Mouse (Mus musculus): Measurements from ENCODE around the gene Krtap4-16. TPM values are rescaled to one million over a fixed set of nuclear protein-coding genes. Genes with fewer than 3 reads are reported as not detected.

Krtap4-16 gene
- total and polyA plus RNA-seq, 2 experiments from 2014 or later, result not detected

Other genes starting within 250 kb of the Krtap4-16 start
Only the 30 nearest of the 38 such genes appear.
- gene Krtap4-7, start 207.5 kb downstream of the Krtap4-16 start, total RNA-seq (2014; rRNA removed), result not detected in 2 replicates
- gene Krtap4-7, start 207.5 kb downstream of the Krtap4-16 start, polyA plus RNA-seq (2015; fragmentation: Nextera tagmentation; extraction: Ambion mirVana), result not detected in 2 replicates
- not detected in 2 replicates for gene Gm11555, start 201.4 kb downstream of the Krtap4-16 start, total RNA-seq (2014; rRNA removed)
- gene Gm11555, start 201.4 kb downstream of the Krtap4-16 start, polyA plus RNA-seq (2015; fragmentation: Nextera tagmentation; extraction: Ambion mirVana), result not detected in 2 replicates
- gene Gm11563, start 192.6 kb downstream of the Krtap4-16 start, total RNA-seq (2014; rRNA removed), result not detected in 2 replicates
- gene Gm11563, start 192.6 kb downstream of the Krtap4-16 start, polyA plus RNA-seq (2015; fragmentation: Nextera tagmentation; extraction: Ambion mirVana), result not detected in 2 replicates
- gene Krtap4-6, start 185.6 kb downstream of the Krtap4-16 start, total RNA-seq (2014; rRNA removed), result not detected in 2 replicates
- gene Krtap4-6, start 185.6 kb downstream of the Krtap4-16 start, polyA plus RNA-seq (2015; fragmentation: Nextera tagmentation; extraction: Ambion mirVana), result not detected in 2 replicates
- not detected in 2 replicates for gene Gm14190, start 160.9 kb downstream of the Krtap4-16 start, total RNA-seq (2014; rRNA removed)
- gene Gm14190, start 160.9 kb downstream of the Krtap4-16 start, polyA plus RNA-seq (2015; fragmentation: Nextera tagmentation; extraction: Ambion mirVana), result not detected in 2 replicates
- gene Gm14180, start 117.3 kb downstream of the Krtap4-16 start, total RNA-seq (2014; rRNA removed), result not detected in 2 replicates
- not detected in 2 replicates for gene Gm14180, start 117.3 kb downstream of the Krtap4-16 start, polyA plus RNA-seq (2015; fragmentation: Nextera tagmentation; extraction: Ambion mirVana)
- gene Gm11595, start 78.7 kb downstream of the Krtap4-16 start, total RNA-seq (2014; rRNA removed), result not detected in 2 replicates
- not detected in 2 replicates for gene Gm11595, start 78.7 kb downstream of the Krtap4-16 start, polyA plus RNA-seq (2015; fragmentation: Nextera tagmentation; extraction: Ambion mirVana)
- not detected in 2 replicates for gene Krtap4-8, start 70.9 kb downstream of the Krtap4-16 start, total RNA-seq (2014; rRNA removed)
- not detected in 2 replicates for gene Krtap4-8, start 70.9 kb downstream of the Krtap4-16 start, polyA plus RNA-seq (2015; fragmentation: Nextera tagmentation; extraction: Ambion mirVana)
- not detected in 2 replicates for gene Krtap4-9, start 66.4 kb downstream of the Krtap4-16 start, total RNA-seq (2014; rRNA removed)
- not detected in 2 replicates for gene Krtap4-9, start 66.4 kb downstream of the Krtap4-16 start, polyA plus RNA-seq (2015; fragmentation: Nextera tagmentation; extraction: Ambion mirVana)
- not detected in 2 replicates for gene Gm11596, start 58.1 kb downstream of the Krtap4-16 start, total RNA-seq (2014; rRNA removed)
- not detected in 2 replicates for gene Gm11596, start 58.1 kb downstream of the Krtap4-16 start, polyA plus RNA-seq (2015; fragmentation: Nextera tagmentation; extraction: Ambion mirVana)
- gene Gm11569, start 52.7 kb downstream of the Krtap4-16 start, total RNA-seq (2014; rRNA removed), result not detected in 2 replicates
- not detected in 2 replicates for gene Gm11569, start 52.7 kb downstream of the Krtap4-16 start, polyA plus RNA-seq (2015; fragmentation: Nextera tagmentation; extraction: Ambion mirVana)
- gene Gm11554, start 47.2 kb downstream of the Krtap4-16 start, total RNA-seq (2014; rRNA removed), result not detected in 2 replicates
- gene Gm11554, start 47.2 kb downstream of the Krtap4-16 start, polyA plus RNA-seq (2015; fragmentation: Nextera tagmentation; extraction: Ambion mirVana), result not detected in 2 replicates
- gene Krtap4-13, start 41.7 kb downstream of the Krtap4-16 start, total RNA-seq (2014; rRNA removed), result not detected in 2 replicates
- gene Krtap4-13, start 41.7 kb downstream of the Krtap4-16 start, polyA plus RNA-seq (2015; fragmentation: Nextera tagmentation; extraction: Ambion mirVana), result not detected in 2 replicates
- gene Gm11564, start 35.9 kb downstream of the Krtap4-16 start, total RNA-seq (2014; rRNA removed), result not detected in 2 replicates
- not detected in 2 replicates for gene Gm11564, start 35.9 kb downstream of the Krtap4-16 start, polyA plus RNA-seq (2015; fragmentation: Nextera tagmentation; extraction: Ambion mirVana)
- gene 2300003K06Rik, start 13.5 kb downstream of the Krtap4-16 start, total RNA-seq (2014; rRNA removed), result not detected in 2 replicates
- not detected in 2 replicates for gene 2300003K06Rik, start 13.5 kb downstream of the Krtap4-16 start, polyA plus RNA-seq (2015; fragmentation: Nextera tagmentation; extraction: Ambion mirVana)
- gene Gm11568, start 6.3 kb upstream of the Krtap4-16 start, total RNA-seq (2014; rRNA removed), result not detected in 2 replicates
- gene Gm11568, start 6.3 kb upstream of the Krtap4-16 start, polyA plus RNA-seq (2015; fragmentation: Nextera tagmentation; extraction: Ambion mirVana), result not detected in 2 replicates
- not detected in 2 replicates for gene Gm11559, start 12.9 kb upstream of the Krtap4-16 start, total RNA-seq (2014; rRNA removed)
- not detected in 2 replicates for gene Gm11559, start 12.9 kb upstream of the Krtap4-16 start, polyA plus RNA-seq (2015; fragmentation: Nextera tagmentation; extraction: Ambion mirVana)
- gene Krtap9-1, start 21.8 kb upstream of the Krtap4-16 start, total RNA-seq (2014; rRNA removed), result not detected in 2 replicates
- gene Krtap9-1, start 21.8 kb upstream of the Krtap4-16 start, polyA plus RNA-seq (2015; fragmentation: Nextera tagmentation; extraction: Ambion mirVana), result not detected in 2 replicates
- not detected in 2 replicates for gene Gm11567, start 27.6 kb upstream of the Krtap4-16 start, total RNA-seq (2014; rRNA removed)
- gene Gm11567, start 27.6 kb upstream of the Krtap4-16 start, polyA plus RNA-seq (2015; fragmentation: Nextera tagmentation; extraction: Ambion mirVana), result not detected in 2 replicates
- not detected in 2 replicates for gene Krtap31-1, start 56.3 kb upstream of the Krtap4-16 start, total RNA-seq (2014; rRNA removed)
- gene Krtap31-1, start 56.3 kb upstream of the Krtap4-16 start, polyA plus RNA-seq (2015; fragmentation: Nextera tagmentation; extraction: Ambion mirVana), result not detected in 2 replicates
- gene Gm11565, start 63.1 kb upstream of the Krtap4-16 start, total RNA-seq (2014; rRNA removed), result not detected in 2 replicates
- not detected in 2 replicates for gene Gm11565, start 63.1 kb upstream of the Krtap4-16 start, polyA plus RNA-seq (2015; fragmentation: Nextera tagmentation; extraction: Ambion mirVana)
- gene Krtap31-2, start 84.7 kb upstream of the Krtap4-16 start, total RNA-seq (2014; rRNA removed), result not detected in 2 replicates
- not detected in 2 replicates for gene Krtap31-2, start 84.7 kb upstream of the Krtap4-16 start, polyA plus RNA-seq (2015; fragmentation: Nextera tagmentation; extraction: Ambion mirVana)
- gene Krtap9-5, start 96.9 kb upstream of the Krtap4-16 start, total RNA-seq (2014; rRNA removed), result not detected in 2 replicates
- not detected in 2 replicates for gene Krtap9-5, start 96.9 kb upstream of the Krtap4-16 start, polyA plus RNA-seq (2015; fragmentation: Nextera tagmentation; extraction: Ambion mirVana)
- gene Krtap29-1, start 127.4 kb upstream of the Krtap4-16 start, total RNA-seq (2014; rRNA removed), result not detected in 2 replicates
- gene Krtap29-1, start 127.4 kb upstream of the Krtap4-16 start, polyA plus RNA-seq (2015; fragmentation: Nextera tagmentation; extraction: Ambion mirVana), result not detected in 2 replicates
- gene Krtap16-1, start 135.0 kb upstream of the Krtap4-16 start, total RNA-seq (2014; rRNA removed), result not detected in 2 replicates
- gene Krtap16-1, start 135.0 kb upstream of the Krtap4-16 start, polyA plus RNA-seq (2015; fragmentation: Nextera tagmentation; extraction: Ambion mirVana), result not detected in 2 replicates
- gene Krtap17-1, start 142.4 kb upstream of the Krtap4-16 start, total RNA-seq (2014; rRNA removed), result 0.22 and 1.4 TPM in 2 replicates
- 1.7 TPM in 2 replicates for gene Krtap17-1, start 142.4 kb upstream of the Krtap4-16 start, polyA plus RNA-seq (2015; fragmentation: Nextera tagmentation; extraction: Ambion mirVana)
- gene Krt33a, start 164.6 kb upstream of the Krtap4-16 start, total RNA-seq (2014; rRNA removed), result not detected in 2 replicates
- gene Krt33a, start 164.6 kb upstream of the Krtap4-16 start, polyA plus RNA-seq (2015; fragmentation: Nextera tagmentation; extraction: Ambion mirVana), result not detected in 2 replicates
- gene Krt33b, start 178.3 kb upstream of the Krtap4-16 start, total RNA-seq (2014; rRNA removed), result not detected in 2 replicates
- gene Krt33b, start 178.3 kb upstream of the Krtap4-16 start, polyA plus RNA-seq (2015; fragmentation: Nextera tagmentation; extraction: Ambion mirVana), result 0.13 and 0.25 TPM in 2 replicates
- gene Krt34, start 189.9 kb upstream of the Krtap4-16 start, total RNA-seq (2014; rRNA removed), result not detected in 2 replicates
- gene Krt34, start 189.9 kb upstream of the Krtap4-16 start, polyA plus RNA-seq (2015; fragmentation: Nextera tagmentation; extraction: Ambion mirVana), result not detected in 2 replicates
- gene Krt31, start 198.9 kb upstream of the Krtap4-16 start, total RNA-seq (2014; rRNA removed), result 0.93 TPM in 1 of 2 replicates, not detected in the other
- gene Krt31, start 198.9 kb upstream of the Krtap4-16 start, polyA plus RNA-seq (2015; fragmentation: Nextera tagmentation; extraction: Ambion mirVana), result not detected in 2 replicates

Measured in midbrain, postnatal 0 days (tissue).